Mouse (Mus musculus) stomach, postnatal 0 days (tissue): ENCODE measurements around the gene Prkca.

Experiments
- CTCF ChIP-seq: IDR thresholded peaks from 2 replicates; pipeline ENCODE4 v1.5.1; 2016; ENCODE audit warnings: antibody characterized with exemption, low read depth, mild to moderate bottlenecking, moderate library complexity
- EP300 ChIP-seq: optimal IDR thresholded peaks from 2 replicates; pipeline ENCODE3; 2016; ENCODE audit warnings: antibody characterized with exemption

DNA sequence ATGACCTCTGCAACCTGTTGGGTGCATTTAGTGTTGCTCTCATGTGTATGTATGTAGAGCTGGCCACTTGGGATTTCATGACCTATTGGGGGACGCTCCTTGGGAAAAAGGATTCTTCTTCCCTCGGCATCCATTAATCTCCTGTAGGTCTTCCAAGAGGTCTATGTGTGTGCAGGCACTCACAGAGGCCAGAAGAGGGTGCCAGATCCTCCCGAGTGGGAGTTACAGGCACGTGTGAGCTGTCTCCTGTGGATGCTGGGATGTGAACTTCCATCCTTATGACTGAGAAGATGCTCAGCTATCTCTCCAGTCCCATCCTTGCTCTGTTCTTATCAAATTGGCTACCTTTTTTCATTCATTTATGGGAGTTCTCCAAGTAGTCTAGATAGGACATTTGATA, 443.3 kb downstream of the Prkca start:
- no peak for TF ChIP-seq EP300
- TF ChIP-seq CTCF: peak; percentile 53
